Mouse (Mus musculus) G1E (cell line): ENCODE measurements around the gene Zfp143. TPM values are rescaled to one million over a fixed set of nuclear protein-coding genes. Genes with fewer than 3 reads are reported as not detected.

Source experiments
- ATAC-seq: 2 replicates; pipeline ENCODE4 v1.8.0; 2016; ENCODE audit warnings: mild to moderate bottlenecking; ENCODE audit not compliant: insufficient number of reproducible peaks, poor library complexity, low FRiP score, severe bottlenecking; ENCODE audit errors: extremely low read depth
- DNase-seq: peaks from one replicate; pipeline ENCODE4 v3.0.0; 2012; ENCODE audit warnings: low spot score
- H3K27me3 ChIP-seq: 2 replicates; pipeline ENCODE4 v1.6.1; 2012; ENCODE audit warnings: mild to moderate bottlenecking, low read length, inconsistent platforms; ENCODE audit not compliant: insufficient read depth
- H3K36me3 ChIP-seq: replicated peaks from 2 replicates; pipeline ENCODE3; 2012; ENCODE audit warnings: mild to moderate bottlenecking, inconsistent platforms
- H3K4me1 ChIP-seq: 2 replicates; pipeline ENCODE4 v1.6.1; 2012; ENCODE audit warnings: low read depth, low read length, inconsistent platforms, mixed read lengths; ENCODE audit not compliant: insufficient read depth
- H3K4me3 ChIP-seq: 2 replicates; pipeline ENCODE4 v1.5.1; 2012; ENCODE audit warnings: low read depth, mild to moderate bottlenecking, inconsistent platforms, low read length, moderate library complexity, mixed read lengths
- H3K9me3 ChIP-seq: replicated peaks from 2 replicates; pipeline ENCODE4 v1.6.1; 2012; ENCODE audit warnings: inconsistent platforms
- CTCF ChIP-seq: IDR thresholded peaks from 2 replicates; pipeline ENCODE4 v1.5.1; 2012; ENCODE audit warnings: low read depth, low read length, inconsistent platforms, mixed read lengths
- GATA1 ChIP-seq: IDR thresholded peaks from 2 replicates; pipeline ENCODE4 v1.6.1; 2012; ENCODE audit warnings: borderline replicate concordance, low read length, inconsistent platforms, mixed read lengths
- GATA2 ChIP-seq: IDR thresholded peaks from 2 replicates; pipeline ENCODE4 v1.6.1; 2012; ENCODE audit warnings: low read depth, low read length, inconsistent platforms, borderline replicate concordance
- POLR2AphosphoS5 ChIP-seq: IDR thresholded peaks from 2 replicates; pipeline ENCODE4 v1.6.1; 2012; ENCODE audit warnings: low read depth, low read length, inconsistent platforms; ENCODE audit not compliant: insufficient replicate concordance
- TAL1 ChIP-seq: conservative IDR thresholded peaks from 2 replicates; pipeline ENCODE4 v1.6.1; 2012; ENCODE audit warnings: low read depth, low read length, inconsistent platforms, mixed read lengths
- polyA plus RNA-seq: library from polyadenylated mRNA; stranded (reverse); fragments of >175 nt; gene quantifications from 2 replicates; pipeline ENCODE4 v1.2.3, GENCODE M21; 2012
- total RNA-seq, 2 experiments: library from RNA; stranded (forward) in 1 of 2; stranded (reverse) in 1 of 2; fragments of 200-1000 nt in 1 of 2; fragments of >200 nt in 1 of 2; fragmentation: Nextera tagmentation in 1 of 2; gene quantifications; 2 replicates each; pipeline ENCODE4 v1.2.3; 2014 to 2017

The Zfp143 gene
- 31.1 and 53.8 TPM in 2 replicates for total RNA-seq (2014; fragmentation: Nextera tagmentation)
- total RNA-seq (2017): 34.8 and 36.7 TPM in 2 replicates
- 1.4 and 1.6 TPM in 2 replicates for polyA plus RNA-seq

GRCm38 (mm10) chr7:110061199-110061751 lies at the start of gene Zfp143:
Zfp143 (plus strand) TSS chr7:110061217.
- Histone ChIP-seq H3K27me3 (no peaks in the 10 kb centered on the region), H3K4me3 (peak within 1 kb of the TSS; percentile 89), H3K36me3 (peaks cover 51% of the 10 kb centered on the region), H3K4me1 (peaks cover 35% of the 10 kb centered on the region), H3K9me3 (no peaks in the 10 kb centered on the region)
- no peak for TF ChIP-seq POLR2AphosphoS5
- no peak for TF ChIP-seq GATA2
- TF ChIP-seq GATA1: no peak
- TF ChIP-seq CTCF: no peak
- no peak for TF ChIP-seq TAL1
- ATAC-seq (peak; percentile 96), DNase-seq (peak; percentile 96)

- H3K27me3 ChIP-seq: 0 out of 2 replicates have a peak, but pooled peaks cover 3% of the 10 kb centered on the region
- H3K4me1 ChIP-seq: peaks cover 18% of the 10 kb centered on the region
- H3K36me3 ChIP-seq: no peaks in the 10 kb centered on the region
- no peak for TF ChIP-seq POLR2AphosphoS5
- no peak for TF ChIP-seq GATA1
- no peak for TF ChIP-seq TAL1
- TF ChIP-seq GATA2: no peak
- TF ChIP-seq CTCF: no peak
- H3K4me3 ChIP-seq: no peak overlapping the region
- no peak for ATAC-seq
- peaks cover 12% of the 10 kb centered on the region for H3K9me3 ChIP-seq
- no peak for DNase-seq
These were observed 49.6 kb upstream of the Zfp143 start for GRCm38 (mm10) chr7:110011417-110011816.

- no peak overlapping the region for H3K4me3 ChIP-seq
- ATAC-seq: no peak
- DNase-seq: no peak
These were observed 46.7 kb upstream of the Zfp143 start for GRCm38 (mm10) chr7:110014272-110014671.

GRCm38 (mm10) chr7:110018117-110018630 lies 42.8 kb upstream of the Zfp143 start, which contains the start of gene Ipo7:
Ipo7 (plus strand) TSS chr7:110018274.
- peak within 1 kb of the TSS; percentile 97 for H3K4me3 ChIP-seq
- H3K4me1 ChIP-seq: peaks cover 10% of the 10 kb centered on the region; the same call in 1 of the 2 replicates
- DNase-seq (peak; percentile 89), ATAC-seq (peak; percentile 90)
- TF ChIP-seq GATA2 (no peak), POLR2AphosphoS5 (no peak), CTCF (no peak), GATA1 (no peak), TAL1 (no peak)
- H3K27me3 ChIP-seq: no peaks in the 10 kb centered on the region
- peaks cover 13% of the 10 kb centered on the region for H3K36me3 ChIP-seq
- H3K9me3 ChIP-seq: peaks cover 11% of the 10 kb centered on the region

More at GRCm38 (mm10) chr7:110014272-110014671, 46.7 kb upstream of the Zfp143 start:
- TF ChIP-seq TAL1 (no peak), GATA2 (no peak), POLR2AphosphoS5 (no peak), CTCF (no peak), GATA1 (no peak)
- Histone ChIP-seq H3K36me3 (no peaks in the 10 kb centered on the region), H3K4me1 (no peaks in the 10 kb centered on the region; the same call in 1 of the 2 replicates), H3K9me3 (peaks cover 12% of the 10 kb centered on the region), H3K27me3 (0 out of 2 replicates have a peak, but pooled peaks cover 3% of the 10 kb centered on the region)

- peak overlapping the region; percentile 97 for H3K4me3 ChIP-seq
- peaks cover 11% of the 10 kb centered on the region; the same call in 1 of the 2 replicates for H3K4me1 ChIP-seq
- peaks cover 9% of the 10 kb centered on the region for H3K9me3 ChIP-seq
- peak; percentile 17; the same call in 1 of the 2 replicates for ATAC-seq
- peaks cover 13% of the 10 kb centered on the region for H3K36me3 ChIP-seq
- DNase-seq: peak; percentile 24
- TF ChIP-seq GATA2 (no peak), CTCF (no peak), POLR2AphosphoS5 (no peak), GATA1 (no peak), TAL1 (no peak)
- no peaks in the 10 kb centered on the region for H3K27me3 ChIP-seq
These were observed 42.2 kb upstream of the Zfp143 start for GRCm38 (mm10) chr7:110018631-110019482.

- Histone ChIP-seq H3K4me3 (no peak overlapping the region), H3K4me1 (peaks cover 18% of the 10 kb centered on the region; the same call in 1 of the 2 replicates), H3K9me3 (no peaks in the 10 kb centered on the region), H3K27me3 (no peaks in the 10 kb centered on the region), H3K36me3 (peaks cover 41% of the 10 kb centered on the region)
- ATAC-seq (no peak), DNase-seq (no peak)
- TF ChIP-seq POLR2AphosphoS5 (no peak), GATA1 (no peak), CTCF (no peak), GATA2 (no peak), TAL1 (no peak)
These were observed 37.5 kb upstream of the Zfp143 start for GRCm38 (mm10) chr7:110023553-110023952.
